Mouse (Mus musculus) stomach, postnatal 0 days (tissue): ENCODE results near the gene Itpk1. TPM values are rescaled to one million over a fixed set of nuclear protein-coding genes. Genes with fewer than 3 reads are reported as not detected.

Experiments
- ATAC-seq: fragments of 200-750 bp; cut with Nextera tagmentation; 2 replicates; pipeline ENCODE4 v1.8.0; 2017; ENCODE audit not compliant: low FRiP score, low TSS enrichment
- DNase-seq: peaks from one replicate; pipeline ENCODE4 v3.0.0-alpha.2; 2016; ENCODE audit warnings: low spot score
- H3K27ac ChIP-seq: fragments of 300-500 bp; sonication (generic); replicated peaks from 2 replicates; pipeline ENCODE4 v1.5.1; 2014; ENCODE audit warnings: mild to moderate bottlenecking, control low read depth
- H3K27me3 ChIP-seq: fragments of 300-500 bp; sonication (generic); 2 replicates; pipeline ENCODE4 v1.6.1; 2014; ENCODE audit warnings: low read length; ENCODE audit not compliant: control insufficient read depth, insufficient read depth
- H3K36me3 ChIP-seq: fragments of 300-500 bp; sonication (generic); 2 replicates; pipeline ENCODE4 v1.6.1; 2014; ENCODE audit warnings: low read length, mixed read lengths; ENCODE audit not compliant: control insufficient read depth, insufficient read depth
- H3K4me1 ChIP-seq: fragments of 300-500 bp; sonication (generic); replicated peaks from 2 replicates; pipeline ENCODE4 v1.6.1; 2014; ENCODE audit warnings: antibody characterized with exemption; ENCODE audit not compliant: control insufficient read depth, insufficient read depth
- H3K4me2 ChIP-seq: fragments of 300-500 bp; sonication (generic); replicated peaks from 2 replicates; pipeline ENCODE4 v1.6.1; 2014; ENCODE audit warnings: low read depth, mild to moderate bottlenecking, control low read depth, moderate library complexity
- H3K4me3 ChIP-seq: fragments of 300-500 bp; sonication (generic); 2 replicates; pipeline ENCODE4 v1.5.1; 2014; ENCODE audit warnings: low read depth, low read length, control low read depth
- H3K9ac ChIP-seq: fragments of 300-500 bp; sonication (generic); 2 replicates; pipeline ENCODE4 v1.6.1; 2014; ENCODE audit warnings: mild to moderate bottlenecking, low read length, control low read depth, mixed read lengths
- H3K9me3 ChIP-seq: fragments of 300-500 bp; sonication (generic); 2 replicates; pipeline ENCODE4 v1.6.1; 2016; ENCODE audit warnings: low read length; ENCODE audit not compliant: control insufficient read depth
- CTCF ChIP-seq: IDR thresholded peaks from 2 replicates; pipeline ENCODE4 v1.5.1; 2016; ENCODE audit warnings: antibody characterized with exemption, low read depth, mild to moderate bottlenecking, moderate library complexity
- EP300 ChIP-seq: optimal IDR thresholded peaks from 2 replicates; pipeline ENCODE3; 2016; ENCODE audit warnings: antibody characterized with exemption
- WGBS: fragments of 180-500 bp; shearing (Covaris S2); extraction: QIAGEN DNeasy Blood & Tissue Kit; methylation state at CpG from one replicate; pipeline ENCODE4 v1.1.7; 2014; 5-methylcytosine and 5-hydroxymethylcytosine counted together
- polyA plus RNA-seq: library from polyadenylated mRNA; unstranded; fragments of >200 nt; fragmentation: Nextera tagmentation; extraction: Ambion mirVana; gene quantifications from 2 replicates; pipeline ENCODE4 v1.2.1, GENCODE M21; 2015

The Itpk1 gene
- polyA plus RNA-seq, 1 experiment from 2014 or later, result 21.5 TPM

DNA sequence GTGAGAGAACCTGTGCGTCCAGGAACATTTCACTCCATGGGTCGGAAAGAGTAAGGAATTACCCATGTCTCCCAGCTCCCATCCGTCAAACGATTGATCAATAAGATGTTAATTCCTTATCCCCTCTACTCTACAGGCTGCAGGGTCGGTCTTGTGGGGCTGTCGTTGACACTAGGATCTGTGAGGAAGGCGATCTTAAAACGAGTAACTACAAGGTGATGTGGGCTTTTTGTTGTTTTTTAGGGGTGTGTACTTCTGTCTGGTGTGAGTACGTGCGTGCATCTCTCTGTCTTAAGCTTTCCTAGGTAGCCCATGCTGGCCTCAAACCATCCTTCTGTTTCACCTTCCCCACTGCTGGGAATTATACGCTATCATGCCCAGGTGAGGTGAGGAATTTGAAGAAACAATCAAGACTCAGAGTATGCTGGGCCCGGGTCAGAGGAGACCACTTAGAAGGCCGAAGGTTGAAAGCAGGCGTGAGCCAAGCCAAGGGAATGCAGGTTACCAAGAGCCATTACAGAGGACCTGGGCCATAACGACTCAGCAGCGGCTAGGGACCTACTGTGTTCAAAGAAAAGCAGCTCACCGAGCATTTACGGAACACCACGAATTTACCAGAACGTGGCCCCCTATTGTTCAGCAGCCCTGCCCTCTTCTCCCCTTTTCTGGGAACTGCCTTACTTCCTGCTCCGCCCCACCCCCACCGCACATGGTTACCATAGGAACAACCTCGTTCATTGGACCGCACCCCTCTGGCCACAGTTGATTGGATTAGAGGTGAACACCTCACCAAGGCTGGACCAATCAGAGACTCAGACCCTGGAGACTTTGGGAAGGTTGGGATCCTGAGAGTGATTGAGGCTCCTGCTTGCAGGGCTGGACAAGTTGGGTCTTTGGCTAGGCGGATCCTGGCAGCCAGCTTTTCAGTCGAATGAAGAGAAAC lies 25.4 kb upstream of the Itpk1 start:
- DNase-seq, result peak; percentile 91
- WGBS, result 36% methylated on average over 26 of the region's 26 CpGs
- Histone ChIP-seq H3K9me3 (no peaks in the 10 kb centered on the region), H3K4me3 (no peak overlapping the region), H3K27me3 (no peaks in the 10 kb centered on the region), H3K9ac (no peak overlapping the region), H3K27ac (peak overlapping the region; percentile 84), H3K4me1 (peaks cover 2% of the 10 kb centered on the region; the same call in 1 of the 2 replicates), H3K4me2 (peak overlapping the region; percentile 15; the same call in 1 of the 2 replicates), H3K36me3 (no peaks in the 10 kb centered on the region)
- TF ChIP-seq CTCF (no peak), EP300 (no peak)
- ATAC-seq, result peak; percentile 96

GRCm38 (mm10) chr12:102725761-102726175 lies 21.0 kb upstream of the Itpk1 start:
- Histone ChIP-seq H3K36me3 (no peaks in the 10 kb centered on the region), H3K9ac (no peak overlapping the region), H3K4me3 (no peak overlapping the region), H3K4me2 (no peak overlapping the region), H3K27ac (no peak overlapping the region), H3K4me1 (no peaks in the 10 kb centered on the region; the same call in 1 of the 2 replicates), H3K9me3 (no peaks in the 10 kb centered on the region), H3K27me3 (no peaks in the 10 kb centered on the region)
- TF ChIP-seq CTCF (no peak), EP300 (no peak)
- DNase-seq (no peak), ATAC-seq (no peak)
- 47% methylated on average over 7 of the region's 7 CpGs for WGBS

- no peak overlapping the region for H3K9ac ChIP-seq
- 87% methylated on average over 6 of the region's 6 CpGs for WGBS
These were observed 20.4 kb upstream of the Itpk1 start for GRCm38 (mm10) chr12:102725146-102725545.

GRCm38 (mm10) chr12:102723861-102724260 lies 19.1 kb upstream of the Itpk1 start:
- no peaks in the 10 kb centered on the region for H3K4me1 ChIP-seq
- no peak overlapping the region for H3K9ac ChIP-seq
- no peaks in the 10 kb centered on the region for H3K9me3 ChIP-seq
- no peak overlapping the region for H3K4me3 ChIP-seq
- no peak overlapping the region for H3K27ac ChIP-seq
- WGBS, result 65% methylated on average over 6 of the region's 6 CpGs
- no peaks in the 10 kb centered on the region for H3K27me3 ChIP-seq
- no peak overlapping the region for H3K4me2 ChIP-seq
- no peak for DNase-seq
- ATAC-seq, result no peak
- H3K36me3 ChIP-seq, result no peaks in the 10 kb centered on the region
- TF ChIP-seq CTCF (no peak), EP300 (no peak)

More at GRCm38 (mm10) chr12:102725146-102725545, 20.4 kb upstream of the Itpk1 start:
- Histone ChIP-seq H3K4me3 (no peak overlapping the region), H3K27ac (no peak overlapping the region), H3K4me2 (no peak overlapping the region), H3K9me3 (no peaks in the 10 kb centered on the region), H3K27me3 (no peaks in the 10 kb centered on the region), H3K4me1 (no peaks in the 10 kb centered on the region), H3K36me3 (no peaks in the 10 kb centered on the region)
- ATAC-seq (no peak), DNase-seq (no peak)
- TF ChIP-seq CTCF, result no peak
- no peak for TF ChIP-seq EP300

- Histone ChIP-seq H3K27me3 (no peaks in the 10 kb centered on the region), H3K4me1 (no peaks in the 10 kb centered on the region), H3K36me3 (no peaks in the 10 kb centered on the region), H3K9ac (no peak overlapping the region), H3K27ac (no peak overlapping the region), H3K9me3 (no peaks in the 10 kb centered on the region), H3K4me2 (no peak overlapping the region), H3K4me3 (no peak overlapping the region)
- ATAC-seq, result no peak
- WGBS, result 58% methylated on average over 8 of the region's 8 CpGs
- no peak for DNase-seq
- TF ChIP-seq EP300 (no peak), CTCF (no peak)
These were observed 18.2 kb upstream of the Itpk1 start for GRCm38 (mm10) chr12:102722966-102723365.

DNA sequence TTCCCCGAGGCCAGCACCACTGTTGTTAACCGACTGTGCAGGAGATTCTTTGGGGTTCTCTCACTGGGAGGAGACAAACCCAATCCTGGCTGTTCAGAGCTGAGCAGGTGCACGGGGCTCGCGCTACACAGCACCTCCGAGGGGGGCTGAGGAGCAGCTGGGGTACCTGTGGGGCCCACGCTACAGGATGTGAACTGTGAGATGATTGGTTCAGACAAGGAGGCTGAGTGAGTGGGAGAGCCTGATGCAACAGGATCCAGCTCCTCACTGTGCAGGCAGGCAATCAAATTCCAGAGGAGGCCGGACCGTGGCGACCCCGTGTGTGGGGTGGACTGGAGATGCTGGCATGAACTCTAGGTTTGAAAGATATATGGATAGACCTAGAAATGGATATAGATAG lies 17.7 kb upstream of the Itpk1 start:
- Histone ChIP-seq H3K9me3 (no peaks in the 10 kb centered on the region), H3K27me3 (no peaks in the 10 kb centered on the region), H3K36me3 (no peaks in the 10 kb centered on the region), H3K4me3 (no peak overlapping the region), H3K4me2 (no peak overlapping the region), H3K9ac (no peak overlapping the region), H3K27ac (no peak overlapping the region), H3K4me1 (no peaks in the 10 kb centered on the region)
- ATAC-seq (no peak), DNase-seq (no peak)
- WGBS, result 68% methylated on average over 11 of the region's 11 CpGs
- TF ChIP-seq EP300, result no peak
- no peak for TF ChIP-seq CTCF
